Mouse (Mus musculus): ENCODE data around the gene Pbx1. TPM values are rescaled to one million over a fixed set of nuclear protein-coding genes. Genes with fewer than 3 reads are reported as not detected.

Pbx1 gene
- polyA plus RNA-seq, 1 experiment from 2014 or later = 31.4 TPM

DNA sequence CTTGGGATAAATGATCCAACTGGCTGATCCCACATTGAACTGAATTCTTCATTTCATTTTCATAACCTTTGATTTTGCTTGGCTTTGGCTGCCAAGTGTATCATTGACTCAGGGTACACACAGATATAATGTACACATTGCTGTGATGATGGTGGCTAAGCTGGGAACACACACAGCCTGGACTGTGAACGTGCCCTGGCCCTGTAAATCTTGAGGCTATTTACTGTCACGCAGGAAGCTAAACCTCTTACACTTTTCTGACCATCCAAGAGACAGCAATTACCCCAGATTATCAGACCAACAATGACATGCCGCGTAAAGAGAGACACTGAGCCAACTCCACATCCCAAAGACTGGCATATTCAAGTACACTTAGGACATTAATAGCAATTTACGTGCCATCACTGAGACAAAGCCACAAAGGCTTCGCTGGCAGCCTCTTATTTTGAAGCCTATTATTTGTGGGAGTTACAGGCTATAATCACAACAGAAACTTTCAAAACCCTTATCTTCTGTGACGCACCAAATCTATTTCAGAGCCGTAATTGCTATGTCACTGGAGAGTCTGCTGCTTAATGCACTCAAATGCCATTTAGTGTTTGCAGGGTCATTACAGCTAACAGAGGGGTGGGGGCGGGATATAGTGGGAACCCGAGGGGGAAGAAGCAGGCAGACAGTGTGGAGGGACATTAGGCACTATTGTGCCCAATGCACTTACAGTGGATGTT, 262.9 kb downstream of the Pbx1 start:
- ATAC-seq (ENCODE audit: low FRiP score) = no peak
- H3K36me3 ChIP-seq = no peaks in the 10 kb centered on the region

DNA sequence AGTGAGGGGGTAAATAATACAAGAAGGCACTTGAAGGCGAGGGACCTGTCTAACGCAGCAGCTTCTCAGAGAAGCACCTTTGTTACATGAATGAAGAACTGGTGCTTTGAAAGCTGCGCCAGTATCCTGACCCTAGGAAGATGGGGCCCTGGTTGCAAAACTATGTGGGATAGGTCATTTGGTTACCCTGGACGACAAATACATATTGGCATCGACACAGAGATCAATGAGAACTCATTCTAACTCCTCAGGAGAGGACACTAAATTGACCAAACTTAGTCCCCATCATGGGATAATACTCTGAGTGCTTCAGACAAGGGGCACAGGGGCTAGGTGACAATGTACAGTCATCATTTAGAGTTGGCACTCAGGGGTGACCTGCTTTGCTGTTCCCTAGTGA, 264.3 kb downstream of the Pbx1 start:
- WGBS = 92% methylated on average over 5 of the region's 5 CpGs
- ATAC-seq (ENCODE audit: low FRiP score) = no peak
- no peak overlapping the region for H3K4me2 ChIP-seq
- H3K9me3 ChIP-seq (replicated peaks) = no peaks in the 10 kb centered on the region
- H3K9ac ChIP-seq (replicated peaks) = no peak overlapping the region
- H3K27ac ChIP-seq (replicated peaks) = no peak overlapping the region
- H3K4me3 ChIP-seq (replicated peaks) = no peak overlapping the region
- H3K27me3 ChIP-seq (replicated peaks) = no peaks in the 10 kb centered on the region
- H3K4me1 ChIP-seq = peaks cover 35% of the 10 kb centered on the region
- H3K36me3 ChIP-seq = no peaks in the 10 kb centered on the region

More for the DNA sequence above, 262.9 kb downstream of the Pbx1 start:
- no peak overlapping the region for H3K4me3 ChIP-seq (replicated peaks)
- H3K9ac ChIP-seq (replicated peaks) = no peak overlapping the region
- H3K4me1 ChIP-seq = peaks cover 23% of the 10 kb centered on the region
- H3K9me3 ChIP-seq (replicated peaks) = no peaks in the 10 kb centered on the region
- no peak overlapping the region; the same call in 1 of the 2 replicates for H3K27ac ChIP-seq (replicated peaks)
- no peak overlapping the region for H3K4me2 ChIP-seq
- 23% methylated on average over 10 of the region's 10 CpGs for whole genome bisulfite sequencing
- H3K27me3 ChIP-seq (replicated peaks) = no peaks in the 10 kb centered on the region

DNA sequence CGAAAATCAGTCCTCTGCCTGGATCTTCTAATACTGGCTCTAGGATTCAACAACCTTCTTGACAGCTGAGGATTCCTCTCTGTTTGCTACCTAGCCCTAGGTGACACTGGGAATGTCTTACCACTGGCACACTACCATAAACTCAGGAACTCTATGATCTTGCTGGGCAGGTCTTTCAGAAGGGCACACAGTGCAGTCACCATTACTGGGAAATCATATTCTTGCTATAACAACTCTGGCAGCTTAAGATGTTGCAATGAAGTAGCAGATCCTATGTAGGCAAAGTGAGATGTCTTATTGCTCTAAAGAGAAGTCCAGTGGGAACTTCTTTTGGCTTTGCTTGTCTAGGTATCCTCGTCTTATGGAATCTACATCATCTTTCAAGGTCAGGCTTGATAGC, 265.2 kb downstream of the Pbx1 start:
- Histone ChIP-seq H3K4me3 (replicated peaks) (no peak overlapping the region), H3K27ac (replicated peaks) (no peak overlapping the region), H3K36me3 (no peaks in the 10 kb centered on the region), H3K9ac (replicated peaks) (no peak overlapping the region), H3K4me1 (peaks cover 35% of the 10 kb centered on the region), H3K27me3 (replicated peaks) (no peaks in the 10 kb centered on the region), H3K9me3 (replicated peaks) (no peaks in the 10 kb centered on the region), H3K4me2 (no peak overlapping the region)
- 88% methylated on average over 2 of the region's 2 CpGs for WGBS
- ATAC-seq (ENCODE audit: low FRiP score) = no peak

DNA sequence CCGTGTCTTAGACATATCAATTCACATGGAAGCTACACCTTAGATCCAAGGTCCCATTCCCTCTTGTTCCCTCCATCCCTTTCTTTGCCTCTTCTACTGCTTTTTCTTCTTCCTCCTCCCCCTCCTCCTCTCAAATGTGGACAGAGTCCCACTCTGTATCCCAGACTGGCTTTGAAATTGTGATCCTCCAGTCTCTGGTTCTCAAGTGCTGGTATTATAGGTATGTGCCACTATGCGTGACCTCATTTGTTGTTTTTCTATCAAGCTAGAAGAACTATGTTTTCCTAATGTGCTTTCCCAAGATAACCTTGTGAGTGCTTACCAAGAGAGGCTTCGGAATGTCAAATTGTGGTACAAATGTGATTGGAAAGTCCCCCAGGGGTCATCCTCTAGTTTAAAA, 267.1 kb downstream of the Pbx1 start:
- Histone ChIP-seq H3K36me3 (no peaks in the 10 kb centered on the region), H3K27me3 (replicated peaks) (no peaks in the 10 kb centered on the region), H3K4me2 (no peak overlapping the region), H3K4me1 (peaks cover 34% of the 10 kb centered on the region), H3K9me3 (replicated peaks) (no peaks in the 10 kb centered on the region), H3K4me3 (replicated peaks) (no peak overlapping the region), H3K27ac (replicated peaks) (peak overlapping the region; percentile 56; the same call in 1 of the 2 replicates), H3K9ac (replicated peaks) (no peak overlapping the region)
- ATAC-seq (ENCODE audit: low FRiP score) = 0 out of 2 replicates have a peak, but pooled peaks have one; percentile 2
- WGBS = 53% methylated on average over 3 of the region's 3 CpGs

DNA sequence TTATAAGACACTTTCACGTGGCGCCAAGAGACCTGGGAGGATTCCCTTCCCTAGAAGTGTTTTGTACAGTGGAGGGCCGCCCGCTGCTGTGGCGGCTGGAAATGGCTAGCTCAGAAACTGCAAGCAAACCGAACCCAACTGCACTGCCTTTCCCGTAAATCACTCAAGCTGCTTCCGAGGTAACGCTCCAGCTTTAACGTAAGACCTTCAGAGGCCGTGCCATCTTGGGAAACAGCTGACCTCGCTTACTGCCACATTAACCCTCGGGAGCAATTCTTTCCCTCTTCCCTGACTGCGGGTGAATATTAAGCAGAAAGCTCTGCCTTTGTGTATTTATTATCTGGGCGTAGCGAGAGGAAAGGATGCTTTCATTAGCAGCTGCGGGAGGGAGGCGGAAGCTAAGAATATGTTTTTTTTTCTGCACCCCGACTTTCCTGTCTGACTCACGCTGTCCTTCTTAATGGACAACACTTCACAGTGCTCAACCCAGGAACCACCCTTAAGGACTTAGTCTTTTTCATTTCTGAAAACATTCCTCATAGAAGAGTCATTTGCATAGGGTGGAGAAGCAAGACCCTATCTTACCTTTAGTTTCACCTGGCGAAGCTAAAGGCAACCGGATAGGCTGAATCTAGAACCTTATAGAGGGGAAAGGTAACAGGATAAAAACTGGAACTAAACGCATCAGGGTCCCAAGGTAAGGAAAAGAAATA, 268.4 kb downstream of the Pbx1 start:
- H3K4me1 ChIP-seq = peaks cover 24% of the 10 kb centered on the region
- WGBS = 18% methylated on average over 23 of the region's 23 CpGs

DNA sequence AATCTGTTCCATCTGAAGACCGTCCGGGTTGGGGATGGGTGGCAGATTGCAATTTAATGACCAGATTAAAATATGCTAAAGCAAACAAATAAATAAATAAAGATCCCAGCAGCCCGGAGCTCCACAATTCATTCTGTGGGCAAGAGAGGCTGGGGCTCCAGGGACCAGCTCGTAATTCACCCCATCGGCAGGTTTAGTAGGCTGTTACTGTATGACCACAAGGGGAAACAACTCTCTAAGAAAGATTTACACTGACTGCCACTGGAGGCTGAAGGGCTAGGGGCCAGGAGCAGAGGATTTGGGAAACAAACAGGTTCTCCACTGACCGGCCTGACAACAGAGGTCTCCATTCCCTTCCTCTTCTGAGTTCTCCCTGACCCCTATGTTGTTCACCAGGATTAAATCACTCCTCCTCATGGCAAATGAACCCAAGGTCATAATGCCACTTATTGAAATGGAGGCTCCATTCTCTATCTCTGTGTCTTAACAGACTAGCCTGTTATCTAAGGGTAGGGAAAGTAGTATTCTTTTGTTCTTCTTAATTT, 292.9 kb downstream of the Pbx1 start:
- H3K36me3 ChIP-seq = no peaks in the 10 kb centered on the region
- no peak overlapping the region for H3K9ac ChIP-seq (replicated peaks)
- no peaks in the 10 kb centered on the region for H3K9me3 ChIP-seq (replicated peaks)
- WGBS = 24% methylated on average over 6 of the region's 6 CpGs
- H3K4me3 ChIP-seq (replicated peaks) = no peak overlapping the region
- H3K27me3 ChIP-seq (replicated peaks) = no peaks in the 10 kb centered on the region
- ATAC-seq (ENCODE audit: low FRiP score) = peak; percentile 50; the same call in 1 of the 2 replicates
- no peak overlapping the region for H3K27ac ChIP-seq (replicated peaks)
- peaks cover 9% of the 10 kb centered on the region; the same call in 1 of the 2 replicates for H3K4me1 ChIP-seq
- H3K4me2 ChIP-seq = no peak overlapping the region

More for the DNA sequence above, 268.4 kb downstream of the Pbx1 start:
- Histone ChIP-seq H3K27me3 (replicated peaks) (no peaks in the 10 kb centered on the region), H3K36me3 (peaks cover under 1% of the 10 kb centered on the region), H3K4me2 (peak overlapping the region; percentile 56), H3K4me3 (replicated peaks) (peak overlapping the region; percentile 34), H3K27ac (replicated peaks) (peak overlapping the region; percentile 60), H3K9ac (replicated peaks) (peak overlapping the region; percentile 31; the same call in 1 of the 2 replicates), H3K9me3 (replicated peaks) (no peaks in the 10 kb centered on the region)
- ATAC-seq (ENCODE audit: low FRiP score) = peak; percentile 67

DNA sequence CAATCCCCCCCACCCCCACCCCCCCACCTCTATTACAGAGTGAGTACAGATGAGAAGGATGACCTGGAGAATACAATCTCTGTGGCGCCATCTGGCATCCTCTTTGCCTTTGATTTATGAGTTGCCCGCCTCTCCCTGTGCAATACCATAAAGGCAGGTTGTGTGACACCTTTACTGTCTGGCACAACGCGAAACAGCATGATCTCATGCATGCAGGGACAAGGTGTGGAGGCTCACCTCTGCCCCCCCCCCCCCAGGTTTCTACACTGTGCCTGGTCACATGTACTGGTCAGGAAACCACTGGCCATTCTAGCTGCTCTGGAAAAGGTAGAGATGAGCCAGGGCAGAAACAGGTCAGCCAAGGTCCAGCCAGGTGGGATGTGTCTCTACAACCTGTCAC, 293.4 kb downstream of the Pbx1 start:
- no peak for ATAC-seq (ENCODE audit: low FRiP score)
- H3K9ac ChIP-seq (replicated peaks) = no peak overlapping the region
- H3K4me2 ChIP-seq = no peak overlapping the region
- H3K9me3 ChIP-seq (replicated peaks) = no peaks in the 10 kb centered on the region
- H3K4me1 ChIP-seq = peaks cover 9% of the 10 kb centered on the region; the same call in 1 of the 2 replicates
- no peak overlapping the region for H3K27ac ChIP-seq (replicated peaks)
- H3K4me3 ChIP-seq (replicated peaks) = no peak overlapping the region
- H3K27me3 ChIP-seq (replicated peaks) = no peaks in the 10 kb centered on the region
- WGBS = 57% methylated on average over 4 of the region's 4 CpGs
- no peaks in the 10 kb centered on the region for H3K36me3 ChIP-seq

DNA sequence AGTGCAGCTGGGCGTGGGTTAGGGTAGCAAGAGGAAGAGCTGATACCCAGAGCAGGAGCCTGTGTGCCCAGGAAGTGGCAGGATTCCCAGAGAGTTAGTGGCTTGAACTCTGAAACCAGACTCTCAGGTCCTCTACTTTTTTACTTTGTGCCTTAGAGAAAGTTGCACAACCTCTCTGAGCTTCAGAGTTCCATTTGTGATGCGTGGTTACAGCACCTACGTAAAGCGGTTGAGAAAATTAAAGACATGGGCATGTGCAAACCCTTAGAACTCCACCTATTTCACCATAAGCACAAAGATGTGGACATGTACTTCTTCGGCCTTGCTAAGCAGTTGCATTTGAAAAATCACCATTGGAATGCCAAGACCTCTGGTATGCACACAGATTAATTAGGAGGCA, 294.2 kb downstream of the Pbx1 start:
- Histone ChIP-seq H3K27ac (replicated peaks) (no peak overlapping the region), H3K27me3 (replicated peaks) (no peaks in the 10 kb centered on the region), H3K9ac (replicated peaks) (no peak overlapping the region), H3K4me1 (peaks cover 9% of the 10 kb centered on the region; the same call in 1 of the 2 replicates), H3K4me3 (replicated peaks) (no peak overlapping the region), H3K4me2 (no peak overlapping the region), H3K36me3 (no peaks in the 10 kb centered on the region), H3K9me3 (replicated peaks) (no peaks in the 10 kb centered on the region)
- WGBS = 93% methylated on average over 5 of the region's 5 CpGs
- ATAC-seq (ENCODE audit: low FRiP score) = no peak

DNA sequence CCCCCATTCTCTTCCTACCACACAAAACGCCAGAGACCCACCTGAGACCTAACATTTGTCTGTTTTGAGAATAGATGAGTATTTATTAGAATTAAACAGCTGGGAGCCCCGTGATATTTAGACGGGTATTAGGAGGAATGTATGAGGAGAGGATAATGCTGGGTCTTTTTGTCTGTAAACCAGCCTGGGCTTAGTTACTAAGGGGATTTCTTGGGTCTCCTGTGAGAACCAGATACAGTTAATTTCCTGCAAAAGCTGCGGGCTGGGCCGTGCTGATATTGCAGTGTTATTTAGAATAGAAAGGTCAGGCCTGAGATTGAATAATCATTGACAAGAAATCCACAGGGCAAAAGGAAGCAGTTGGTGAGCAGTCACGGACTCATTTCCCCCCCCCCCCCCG, 296.5 kb downstream of the Pbx1 start:
- Histone ChIP-seq H3K9me3 (replicated peaks) (no peaks in the 10 kb centered on the region), H3K4me1 (peaks cover 9% of the 10 kb centered on the region; the same call in 1 of the 2 replicates), H3K27ac (replicated peaks) (no peak overlapping the region), H3K4me3 (replicated peaks) (no peak overlapping the region), H3K27me3 (replicated peaks) (no peaks in the 10 kb centered on the region), H3K4me2 (no peak overlapping the region), H3K9ac (replicated peaks) (no peak overlapping the region), H3K36me3 (no peaks in the 10 kb centered on the region)
- 40% methylated on average over 7 of the region's 7 CpGs for WGBS
- ATAC-seq (ENCODE audit: low FRiP score) = no peak

DNA sequence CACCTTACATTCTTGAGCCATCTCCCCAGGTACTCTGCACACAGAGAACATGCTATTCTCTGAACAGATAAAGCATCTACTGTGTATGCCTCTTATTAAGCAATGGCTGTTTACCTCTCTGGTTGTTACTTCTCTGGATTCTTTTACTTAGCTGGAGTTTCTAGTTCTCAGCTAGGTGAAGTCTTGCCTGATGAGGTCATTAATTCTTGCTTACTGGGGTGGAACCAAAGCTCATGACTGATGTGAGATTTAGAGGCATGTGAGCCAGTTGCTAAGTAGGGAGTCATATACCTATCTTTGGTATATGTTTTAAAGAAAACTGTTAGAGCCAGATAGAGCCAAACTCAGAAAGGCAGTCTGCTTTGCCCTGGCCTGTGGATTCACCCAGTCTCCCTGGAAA, 298.4 kb downstream of the Pbx1 start:
- no peak overlapping the region for H3K27ac ChIP-seq (replicated peaks)
- no peak overlapping the region for H3K4me3 ChIP-seq (replicated peaks)
- H3K27me3 ChIP-seq (replicated peaks) = no peaks in the 10 kb centered on the region
- ATAC-seq (ENCODE audit: low FRiP score) = no peak
- no peaks in the 10 kb centered on the region for H3K36me3 ChIP-seq
- peaks cover under 1% of the 10 kb centered on the region; the same call in 1 of the 2 replicates for H3K4me1 ChIP-seq
- no peak overlapping the region for H3K4me2 ChIP-seq
- no peaks in the 10 kb centered on the region for H3K9me3 ChIP-seq (replicated peaks)
- H3K9ac ChIP-seq (replicated peaks) = no peak overlapping the region

DNA sequence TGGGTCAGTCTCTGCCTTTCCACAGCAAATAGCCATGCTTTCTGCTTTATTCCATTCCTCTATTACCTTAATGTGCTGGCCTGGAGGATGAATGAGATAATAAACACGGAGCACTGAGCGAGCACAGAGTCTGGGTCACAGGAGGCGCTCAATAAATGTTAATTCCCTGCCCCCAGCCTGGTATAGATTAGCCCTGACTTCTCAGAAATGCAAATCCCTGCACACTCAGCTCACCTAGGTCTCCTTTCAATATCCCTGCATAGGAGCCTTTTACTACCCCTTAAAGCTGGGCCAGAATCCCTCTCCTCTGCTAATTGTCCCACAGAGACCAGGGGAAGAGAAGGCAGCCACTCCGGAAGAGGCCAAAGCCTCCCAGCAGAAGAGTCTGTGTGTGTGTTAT, 304.1 kb downstream of the Pbx1 start:
- Histone ChIP-seq H3K9me3 (replicated peaks) (no peaks in the 10 kb centered on the region), H3K4me3 (replicated peaks) (no peak overlapping the region), H3K36me3 (no peaks in the 10 kb centered on the region), H3K27ac (replicated peaks) (peak overlapping the region; percentile 19; the same call in 1 of the 2 replicates), H3K4me2 (no peak overlapping the region), H3K27me3 (replicated peaks) (no peaks in the 10 kb centered on the region), H3K9ac (replicated peaks) (no peak overlapping the region), H3K4me1 (peaks cover 11% of the 10 kb centered on the region)
- 16% methylated on average over 4 of the region's 4 CpGs for WGBS
- peak; percentile 68 for ATAC-seq (ENCODE audit: low FRiP score)

All from neural tube, embryonic 15.5 days (tissue).